Mouse (Mus musculus) olfactory bulb, adult 2 months (tissue): ENCODE results near the gene Trim13.

Source experiments
- CTCF ChIP-seq: fragments of 200-500 bp; IDR thresholded peaks from 2 replicates; pipeline ENCODE4 v1.5.1; 2012; ENCODE audit warnings: low read depth, mild to moderate bottlenecking, low read length, moderate library complexity; ENCODE audit not compliant: insufficient read depth
- POLR2A ChIP-seq: fragments of 200-500 bp; IDR thresholded peaks from 2 replicates; pipeline ENCODE4 v1.6.1; 2012; ENCODE audit warnings: mild to moderate bottlenecking, low read depth, low read length, moderate library complexity; ENCODE audit not compliant: insufficient read depth

- no peak for TF ChIP-seq POLR2A
- no peak for TF ChIP-seq CTCF
Observed at GRCm38 (mm10) chr14:61647182-61647880, 49.3 kb downstream of the Trim13 start.
